Mouse (Mus musculus) kidney, adult 2 months (tissue): ENCODE results near the gene Epn2. TPM values are rescaled to one million over a fixed set of nuclear protein-coding genes. Genes with fewer than 3 reads are reported as not detected.

Experiments
- DNase-seq: peaks from one replicate; pipeline ENCODE4 v3.0.0; 2021
- H3K27ac ChIP-seq: fragments of 200-500 bp; 2 replicates; pipeline ENCODE4 v1.5.1; 2012; ENCODE audit warnings: low read depth, low read length, control low read depth, inconsistent platforms; ENCODE audit not compliant: insufficient read depth
- H3K27me3 ChIP-seq: fragments of 200-500 bp; replicated peaks from 2 replicates; pipeline ENCODE4 v1.6.1; 2012; ENCODE audit warnings: mild to moderate bottlenecking, moderate library complexity, low read length, inconsistent platforms; ENCODE audit not compliant: control insufficient read depth, insufficient read depth
- H3K36me3 ChIP-seq: fragments of 200-500 bp; 2 replicates; pipeline ENCODE4 v1.6.1; 2012; ENCODE audit warnings: mild to moderate bottlenecking, moderate library complexity, low read length, inconsistent platforms; ENCODE audit not compliant: control insufficient read depth, insufficient read depth
- H3K4me1 ChIP-seq: fragments of 200-500 bp; 2 replicates; pipeline ENCODE4 v1.6.1; 2011; ENCODE audit warnings: low read length; ENCODE audit not compliant: control insufficient read depth, insufficient read depth
- H3K4me3 ChIP-seq: fragments of 200-500 bp; 2 replicates; pipeline ENCODE4 v1.5.1; 2011; ENCODE audit warnings: mild to moderate bottlenecking, low read depth, low read length, control low read depth; ENCODE audit not compliant: insufficient read depth
- CTCF ChIP-seq: fragments of 200-500 bp; conservative IDR thresholded peaks from 2 replicates; pipeline ENCODE4 v1.5.1; 2011; ENCODE audit warnings: low read depth, mild to moderate bottlenecking, control low read depth, low read length, moderate library complexity, mixed read lengths; ENCODE audit not compliant: insufficient read depth, insufficient read length
- POLR2A ChIP-seq: fragments of 200-500 bp; IDR thresholded peaks from one replicate; pipeline ENCODE4 v1.6.1; 2011; ENCODE audit warnings: low read depth, low read length, control low read depth
- WGBS: fragments of 180-500 bp; shearing (Covaris S2); methylation state at CpG from one replicate; pipeline ENCODE4 v1.1.7; 2018; 5-methylcytosine and 5-hydroxymethylcytosine counted together
- polyA plus RNA-seq: library from polyadenylated mRNA; depleted of rRNA; stranded (reverse); fragments of >200 nt; gene quantifications from 2 replicates; pipeline ENCODE4 v1.2.3, GENCODE M21; 2012

The Epn2 gene
- polyA plus RNA-seq, 1 experiment: 23.1 TPM

GRCm38 (mm10) chr11:61526872-61527271 lies 52.6 kb downstream of the Epn2 start:
- peak; percentile 20 for DNase-seq
- 96% methylated on average over 1 of the region's 1 CpGs for WGBS
- Histone ChIP-seq H3K36me3 (no peaks in the 10 kb centered on the region), H3K27me3 (no peaks in the 10 kb centered on the region), H3K27ac (no peak overlapping the region), H3K4me3 (no peak overlapping the region), H3K4me1 (peaks cover 15% of the 10 kb centered on the region; the same call in 1 of the 2 replicates)
- TF ChIP-seq POLR2A (no peak), CTCF (no peak)

GRCm38 (mm10) chr11:61519484-61520107 lies 59.9 kb downstream of the Epn2 start:
- no peaks in the 10 kb centered on the region for H3K27me3 ChIP-seq
- TF ChIP-seq CTCF (no peak), POLR2A (no peak)
- no peak for DNase-seq
- no peak overlapping the region for H3K4me3 ChIP-seq
- no peaks in the 10 kb centered on the region for H3K4me1 ChIP-seq
- WGBS: 78% methylated on average over 3 of the region's 3 CpGs
- H3K27ac ChIP-seq: no peak overlapping the region
- H3K36me3 ChIP-seq: no peaks in the 10 kb centered on the region; the same call in none of the 2 replicates

GRCm38 (mm10) chr11:61518871-61519270 lies 60.6 kb downstream of the Epn2 start:
- no peak overlapping the region for H3K27ac ChIP-seq
- no peaks in the 10 kb centered on the region for H3K4me1 ChIP-seq
- no peaks in the 10 kb centered on the region; the same call in none of the 2 replicates for H3K36me3 ChIP-seq
- H3K4me3 ChIP-seq: no peak overlapping the region
- no peak for TF ChIP-seq POLR2A
- no peak for TF ChIP-seq CTCF
- no peaks in the 10 kb centered on the region for H3K27me3 ChIP-seq
- no peak for DNase-seq
- 75% methylated on average over 3 of the region's 3 CpGs for WGBS

GRCm38 (mm10) chr11:61517971-61518370 lies 61.5 kb downstream of the Epn2 start:
- WGBS: 50% methylated on average over 1 of the region's 1 CpGs
- H3K4me3 ChIP-seq: no peak overlapping the region
- DNase-seq: no peak
- no peaks in the 10 kb centered on the region for H3K4me1 ChIP-seq
- H3K27me3 ChIP-seq: no peaks in the 10 kb centered on the region
- H3K27ac ChIP-seq: no peak overlapping the region
- no peak for TF ChIP-seq CTCF
- TF ChIP-seq POLR2A: no peak
- no peaks in the 10 kb centered on the region; the same call in none of the 2 replicates for H3K36me3 ChIP-seq

- WGBS: 60% methylated on average over 3 of the region's 3 CpGs
- Histone ChIP-seq H3K27ac (no peak overlapping the region), H3K27me3 (no peaks in the 10 kb centered on the region), H3K4me1 (no peaks in the 10 kb centered on the region), H3K4me3 (no peak overlapping the region), H3K36me3 (no peaks in the 10 kb centered on the region; the same call in 1 of the 2 replicates)
- DNase-seq: peak; percentile 57
- TF ChIP-seq POLR2A (no peak), CTCF (peak; percentile 47)
Measured at GRCm38 (mm10) chr11:61514953-61515352, 64.5 kb downstream of the Epn2 start.

- TF ChIP-seq CTCF (peak; percentile 98), POLR2A (no peak)
- no peaks in the 10 kb centered on the region for H3K36me3 ChIP-seq
- DNase-seq: peak; percentile 99
- peak within 1 kb of the TSS; percentile 90 for H3K27ac ChIP-seq
- under 1% methylated on average over 39 of the region's 39 CpGs for WGBS
- no peaks in the 10 kb centered on the region for H3K4me1 ChIP-seq
- peak within 1 kb of the TSS; percentile 68 for H3K4me3 ChIP-seq
- H3K27me3 ChIP-seq: no peaks in the 10 kb centered on the region
Measured at GRCm38 (mm10) chr11:61504713-61505257, 74.7 kb downstream of the Epn2 start, which contains the start of gene B9d1. Gene B9d1, plus strand, starts transcription at chr11:61505144.

- Histone ChIP-seq H3K27ac (no peak overlapping the region), H3K36me3 (no peaks in the 10 kb centered on the region), H3K27me3 (no peaks in the 10 kb centered on the region), H3K4me3 (no peak overlapping the region), H3K4me1 (no peaks in the 10 kb centered on the region)
- no peak for DNase-seq
- no peak for TF ChIP-seq POLR2A
- TF ChIP-seq CTCF: no peak
- 86% methylated on average over 8 of the region's 8 CpGs for WGBS
Measured at GRCm38 (mm10) chr11:61503933-61504332, 75.6 kb downstream of the Epn2 start.
